Mouse (Mus musculus): ENCODE measurements at regions not wholly inside any gene's neighbourhood (a gene's known extent, or its start where the extent isn't known, plus 50 kb on each side); places are given as distances from the start of the nearest gene placed in this dataset.

DNA sequence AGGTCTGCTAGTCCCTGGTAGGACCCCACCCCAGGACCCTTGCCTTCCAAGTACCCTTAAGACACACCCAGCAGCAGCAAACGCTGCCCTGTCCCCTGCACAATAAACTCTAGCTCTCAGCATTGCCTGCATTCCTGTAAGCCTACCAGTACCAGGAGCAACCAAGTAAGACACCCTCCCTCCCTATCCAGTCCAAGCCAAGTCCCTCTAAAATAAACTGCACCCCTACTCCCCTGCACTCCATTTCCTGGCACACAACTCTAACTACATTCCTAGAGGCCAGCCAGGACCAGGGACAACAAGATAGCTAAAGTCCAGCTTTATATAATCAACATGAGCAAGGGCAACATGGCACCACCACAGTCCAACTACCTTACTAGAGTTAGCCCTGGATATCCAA lies 103.5 kb downstream of the Ids start:
- no peak overlapping the region for H3K4me2 ChIP-seq
- 85% methylated on average over 1 of the region's 1 CpGs for WGBS

DNA sequence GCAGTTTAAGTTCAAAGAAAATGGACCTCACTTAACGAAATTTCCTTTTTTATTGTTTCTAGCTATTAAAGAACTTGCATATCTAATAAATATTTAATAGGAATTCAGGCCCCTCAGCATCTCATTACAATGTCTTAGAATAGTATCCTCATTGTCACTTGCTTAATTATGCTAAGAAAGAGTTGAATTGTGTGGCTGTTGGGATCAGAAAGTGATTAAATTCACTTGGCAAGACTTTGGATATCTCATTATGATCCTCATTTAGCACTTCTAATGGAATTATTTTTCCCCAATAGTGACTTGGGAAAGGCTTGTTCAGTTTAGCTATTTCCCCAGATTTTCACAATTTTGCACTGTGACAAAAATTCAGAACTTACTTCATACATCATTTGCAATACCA lies 148.9 kb downstream of the Ids start:
- Histone ChIP-seq H3K4me1 (no peaks in the 10 kb centered on the region), H3K36me3 (replicated peaks) (no peaks in the 10 kb centered on the region), H3K4me3 (no peak overlapping the region), H3K27ac (no peak overlapping the region), H3K4me2 (no peak overlapping the region), H3K9me3 (no peaks in the 10 kb centered on the region), H3K9ac (no peak overlapping the region), H3K27me3 (replicated peaks) (no peaks in the 10 kb centered on the region)
- ATAC-seq (replicated peaks) = no peak
- 70% methylated on average over 1 of the region's 1 CpGs for WGBS

More for the DNA sequence above, 103.5 kb downstream of the Ids start:
- no peak overlapping the region for H3K4me3 ChIP-seq
- H3K36me3 ChIP-seq (replicated peaks) = no peaks in the 10 kb centered on the region
- ATAC-seq (replicated peaks) = no peak
- H3K9me3 ChIP-seq = no peaks in the 10 kb centered on the region
- H3K27ac ChIP-seq = no peak overlapping the region
- H3K4me1 ChIP-seq = no peaks in the 10 kb centered on the region
- no peaks in the 10 kb centered on the region for H3K27me3 ChIP-seq (replicated peaks)
- no peak overlapping the region for H3K9ac ChIP-seq

DNA sequence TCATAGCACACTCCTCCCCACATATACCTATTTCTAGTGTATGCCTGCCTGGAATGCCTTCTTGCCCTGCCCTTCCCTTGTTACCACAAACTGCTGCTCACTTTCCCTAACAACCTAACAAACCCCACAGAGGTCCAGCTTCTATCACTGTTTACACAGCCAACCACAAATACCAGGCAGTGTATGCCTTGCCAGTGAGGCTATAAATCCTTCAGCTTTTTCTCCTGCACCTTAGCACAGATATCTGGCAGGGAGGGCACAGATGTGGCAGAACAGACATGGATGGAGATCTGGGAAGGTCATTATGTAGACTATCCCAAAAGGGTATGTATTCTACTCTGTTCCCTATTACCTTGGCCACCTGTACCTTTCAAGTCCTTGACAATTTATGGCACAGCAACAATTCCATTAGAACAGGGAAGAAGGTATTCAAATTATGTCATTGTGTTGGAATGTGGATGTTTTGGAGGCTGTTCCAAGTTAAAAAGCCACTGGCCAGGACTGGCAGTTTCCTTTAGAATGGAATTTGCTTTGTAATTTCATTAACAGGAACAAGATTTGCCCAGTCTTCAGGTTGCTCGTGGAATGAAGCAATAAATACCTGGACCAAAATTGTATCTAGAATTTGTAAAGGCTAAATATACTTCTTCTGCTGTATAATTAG lies 180.3 kb downstream of the Ids start:
- Histone ChIP-seq H3K4me1 (no peaks in the 10 kb centered on the region), H3K4me3 (no peak overlapping the region), H3K9me3 (no peaks in the 10 kb centered on the region), H3K36me3 (replicated peaks) (no peaks in the 10 kb centered on the region), H3K9ac (no peak overlapping the region), H3K27ac (no peak overlapping the region), H3K27me3 (replicated peaks) (no peaks in the 10 kb centered on the region), H3K4me2 (no peak overlapping the region)
- WGBS = 84% methylated on average over 1 of the region's 1 CpGs
- no peak for ATAC-seq (replicated peaks)

DNA sequence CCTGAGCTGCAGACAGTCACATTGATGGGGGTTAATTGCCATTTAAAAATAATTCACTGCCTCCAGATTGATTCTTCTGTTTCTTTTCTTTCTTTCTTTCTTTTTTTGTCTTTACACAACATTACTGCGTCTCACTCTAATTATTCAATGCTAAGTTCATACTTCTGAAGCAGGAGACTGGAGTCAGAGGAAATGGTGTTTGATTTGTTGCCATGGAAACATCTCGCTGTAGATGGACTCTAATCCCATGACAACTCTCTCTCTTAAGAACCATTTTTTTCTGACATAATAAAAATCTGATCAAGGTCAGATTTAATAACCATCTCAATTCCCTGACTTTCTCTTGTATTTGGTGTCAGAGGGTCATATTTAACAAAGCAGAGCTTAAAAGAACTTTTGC lies 195.1 kb downstream of the Ids start:
- peak; percentile 84; the same call in 1 of the 2 replicates for ATAC-seq (replicated peaks)
- WGBS = 34% methylated on average over 2 of the region's 2 CpGs

DNA sequence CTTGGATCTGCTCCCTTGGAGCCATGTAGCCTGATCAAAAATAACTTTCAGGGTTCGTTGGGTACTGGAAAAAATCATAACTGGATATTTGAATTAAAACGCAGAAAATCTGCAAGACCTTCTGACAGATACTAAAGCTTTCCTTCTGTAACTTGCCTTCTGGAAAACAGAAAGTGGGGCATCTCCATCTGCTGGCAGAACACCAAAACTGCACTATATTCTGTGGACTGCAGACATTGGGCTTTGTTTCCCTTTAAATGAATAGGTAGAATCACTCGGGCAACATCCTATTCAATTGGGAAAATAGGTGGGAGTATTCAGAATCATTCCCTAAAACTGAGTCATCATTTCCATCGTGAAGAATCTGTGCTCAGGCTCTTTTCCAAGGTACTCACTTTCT lies 203.9 kb downstream of the Ids start:
- H3K27ac ChIP-seq = no peak overlapping the region
- ATAC-seq (replicated peaks) = peak; percentile 74; the same call in 1 of the 2 replicates
- no peak overlapping the region for H3K4me2 ChIP-seq
- no peak overlapping the region for H3K4me3 ChIP-seq
- H3K4me1 ChIP-seq = no peaks in the 10 kb centered on the region
- H3K9me3 ChIP-seq = no peaks in the 10 kb centered on the region
- WGBS = 16% methylated on average over 4 of the region's 4 CpGs
- no peaks in the 10 kb centered on the region for H3K27me3 ChIP-seq (replicated peaks)
- H3K9ac ChIP-seq = no peak overlapping the region
- no peaks in the 10 kb centered on the region for H3K36me3 ChIP-seq (replicated peaks)

More for the DNA sequence above, 195.1 kb downstream of the Ids start:
- Histone ChIP-seq H3K36me3 (replicated peaks) (no peaks in the 10 kb centered on the region), H3K27me3 (replicated peaks) (no peaks in the 10 kb centered on the region), H3K9me3 (no peaks in the 10 kb centered on the region), H3K4me1 (0 out of 2 replicates have a peak, but pooled peaks cover 3% of the 10 kb centered on the region), H3K27ac (no peak overlapping the region), H3K9ac (no peak overlapping the region), H3K4me3 (no peak overlapping the region), H3K4me2 (no peak overlapping the region)

Data from midbrain, embryonic 15.5 days (tissue).